Mouse (Mus musculus) limb, embryonic 11.5 days (tissue): Measurements from ENCODE around the gene Chrna1. TPM values are rescaled to one million over a fixed set of nuclear protein-coding genes. Genes with fewer than 3 reads are reported as not detected.

Source experiments
- ATAC-seq: fragments of 200-750 bp; cut with Nextera tagmentation; 2 replicates; pipeline ENCODE4 v1.8.0; 2017; ENCODE audit warnings: low read depth; ENCODE audit not compliant: insufficient number of reproducible peaks, low FRiP score, low TSS enrichment
- DNase-seq: peaks from one replicate; pipeline ENCODE4 v3.0.0-alpha.2; 2015; ENCODE audit warnings: low spot score
- H3K27ac ChIP-seq: fragments of 300-500 bp; sonication (generic); replicated peaks from 2 replicates; pipeline ENCODE4 v1.5.1; 2014; ENCODE audit warnings: low read depth, mild to moderate bottlenecking, low read length
- H3K27me3 ChIP-seq: fragments of 300-500 bp; sonication (generic); 2 replicates; pipeline ENCODE4 v1.6.1; 2014; ENCODE audit warnings: mild to moderate bottlenecking, low read length, mixed read lengths; ENCODE audit not compliant: control insufficient read depth, insufficient read depth
- H3K36me3 ChIP-seq: fragments of 300-500 bp; sonication (generic); 2 replicates; pipeline ENCODE4 v1.6.1; 2014; ENCODE audit warnings: mild to moderate bottlenecking, low read length, moderate library complexity, mixed read lengths; ENCODE audit not compliant: control insufficient read depth, insufficient read depth
- H3K4me1 ChIP-seq: fragments of 300-500 bp; sonication (generic); 2 replicates; pipeline ENCODE4 v1.6.1; 2014; ENCODE audit warnings: low read length, mixed read lengths; ENCODE audit not compliant: control insufficient read depth, insufficient read depth
- H3K4me2 ChIP-seq: fragments of 300-500 bp; sonication (generic); 2 replicates; pipeline ENCODE4 v1.6.1; 2014; ENCODE audit warnings: low read depth, mild to moderate bottlenecking, moderate library complexity; ENCODE audit not compliant: severe bottlenecking
- H3K4me3 ChIP-seq: fragments of 300-500 bp; sonication (generic); 2 replicates; pipeline ENCODE4 v1.5.1; 2014; ENCODE audit warnings: low read depth, low read length
- H3K9ac ChIP-seq: fragments of 300-500 bp; sonication (generic); 2 replicates; pipeline ENCODE4 v1.6.1; 2014; ENCODE audit warnings: mild to moderate bottlenecking, low read length
- H3K9me3 ChIP-seq: fragments of 300-500 bp; sonication (generic); 2 replicates; pipeline ENCODE4 v1.6.1; 2016; ENCODE audit warnings: low read length; ENCODE audit not compliant: control insufficient read depth
- WGBS: fragments of 180-500 bp; shearing (Covaris S2); extraction: QIAGEN DNeasy Blood & Tissue Kit; methylation state at CpG from one replicate; pipeline ENCODE4 v1.1.7; 2014; 5-methylcytosine and 5-hydroxymethylcytosine counted together
- polyA plus RNA-seq: library from polyadenylated mRNA; unstranded; fragments of >200 nt; fragmentation: Nextera tagmentation; extraction: Ambion mirVana; gene quantifications from 2 replicates; pipeline ENCODE4 v1.2.1, GENCODE M21; 2014

Chrna1 gene
- polyA plus RNA-seq, 1 experiment from 2014 or later: 3.5 TPM

DNA sequence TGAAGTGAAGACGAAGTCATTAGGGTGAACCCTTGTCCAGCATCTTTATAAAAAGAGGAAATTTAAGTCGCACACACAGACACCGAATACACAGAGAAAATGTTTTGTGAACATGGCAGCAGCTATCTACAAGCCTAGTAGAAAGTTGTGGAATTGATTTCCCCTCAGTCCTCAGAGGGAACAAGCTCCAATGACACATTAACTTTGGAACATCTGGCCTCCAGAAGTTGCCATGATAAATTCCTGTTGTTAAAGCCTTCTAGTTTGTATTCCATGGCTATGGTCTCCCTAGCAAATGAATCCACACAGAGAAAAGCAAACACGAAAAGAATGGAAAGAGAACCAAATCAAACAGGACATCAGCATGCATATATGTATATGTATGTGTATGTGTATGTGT, 6.6 kb downstream of the Chrna1 start:
- Histone ChIP-seq H3K4me3 (no peak overlapping the region), H3K27ac (no peak overlapping the region), H3K4me2 (no peak overlapping the region), H3K9ac (no peak overlapping the region), H3K36me3 (no peaks in the 10 kb centered on the region), H3K9me3 (no peaks in the 10 kb centered on the region), H3K4me1 (peaks cover 13% of the 10 kb centered on the region; the same call in 1 of the 2 replicates), H3K27me3 (no peaks in the 10 kb centered on the region)
- 78% methylated on average over 4 of the region's 4 CpGs for WGBS
- DNase-seq: no peak
- ATAC-seq: no peak

DNA sequence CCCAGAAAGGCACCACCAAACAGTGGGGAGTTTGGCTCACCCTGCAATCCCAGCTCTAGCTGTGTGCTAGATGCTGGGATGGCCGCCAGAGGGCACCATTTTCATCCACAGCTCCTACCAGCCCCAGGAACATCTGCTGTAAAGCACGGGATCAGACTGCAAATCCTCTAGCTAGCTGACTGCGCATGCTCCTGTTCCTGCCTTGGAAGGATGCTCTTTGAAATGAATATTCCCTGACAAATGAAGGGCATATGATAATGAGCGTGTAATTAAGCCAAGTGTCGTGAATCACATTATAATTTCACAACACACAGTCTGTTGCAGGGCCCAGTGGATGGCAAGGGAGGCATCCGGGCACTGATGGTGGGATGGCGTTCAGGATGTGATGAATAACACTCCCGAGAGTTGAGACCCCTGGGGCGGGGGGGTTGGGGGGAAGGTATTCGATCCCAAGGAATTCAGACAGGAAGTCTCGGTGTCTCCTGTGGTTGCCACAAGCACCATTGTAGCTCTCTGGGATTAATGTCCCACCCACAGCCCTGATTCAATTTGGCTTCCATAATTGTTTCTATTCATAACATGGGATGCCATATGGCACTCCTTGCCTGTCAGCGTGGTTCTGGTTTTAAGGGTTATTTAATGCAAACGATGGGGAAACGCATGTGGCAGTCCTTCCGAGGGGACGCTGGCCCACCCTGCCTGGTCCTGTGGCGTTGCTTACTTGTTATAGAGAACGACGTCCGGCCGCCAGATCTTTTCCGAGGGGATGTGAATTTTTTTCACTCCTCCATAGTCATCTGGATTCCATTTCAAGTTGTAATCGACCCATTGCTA, 7.4 kb downstream of the Chrna1 start:
- WGBS: 7% methylated on average over 23 of the region's 23 CpGs
- Histone ChIP-seq H3K9me3 (no peaks in the 10 kb centered on the region), H3K4me2 (peak overlapping the region; percentile 47), H3K4me3 (peak overlapping the region; percentile 20), H3K36me3 (no peaks in the 10 kb centered on the region), H3K27ac (peak overlapping the region; percentile 1), H3K9ac (no peak overlapping the region), H3K27me3 (no peaks in the 10 kb centered on the region), H3K4me1 (peaks cover 13% of the 10 kb centered on the region; the same call in 1 of the 2 replicates)
- ATAC-seq (0 out of 2 replicates have a peak, but pooled peaks have one; percentile 65), DNase-seq (peak; percentile 89)

DNA sequence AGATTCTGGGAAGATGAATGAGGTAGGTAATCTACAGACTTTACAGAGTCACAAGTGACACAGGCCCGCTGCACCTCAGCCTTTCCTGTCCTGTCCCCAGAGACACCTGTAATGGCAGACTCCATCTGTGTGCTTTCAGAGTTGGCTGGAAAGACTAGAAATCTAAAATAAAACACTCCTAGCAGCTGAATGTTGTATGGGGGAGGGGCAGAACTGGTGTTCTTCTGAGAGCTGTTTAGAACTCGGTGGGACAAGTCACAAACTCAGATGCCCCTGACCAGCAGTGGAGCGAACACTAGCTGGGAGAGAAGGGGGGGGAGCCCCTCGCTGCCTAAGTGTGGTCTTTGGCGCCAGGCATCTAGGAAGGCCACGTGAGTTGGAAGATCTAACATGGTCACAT, 8.2 kb downstream of the Chrna1 start:
- no peak overlapping the region for H3K4me2 ChIP-seq
- no peak for DNase-seq
- no peaks in the 10 kb centered on the region for H3K27me3 ChIP-seq
- H3K36me3 ChIP-seq: no peaks in the 10 kb centered on the region
- WGBS: 70% methylated on average over 6 of the region's 6 CpGs
- H3K4me1 ChIP-seq: peaks cover 13% of the 10 kb centered on the region; the same call in 1 of the 2 replicates
- H3K9ac ChIP-seq: no peak overlapping the region
- ATAC-seq: no peak
- no peaks in the 10 kb centered on the region for H3K9me3 ChIP-seq
- no peak overlapping the region for H3K27ac ChIP-seq
- no peak overlapping the region for H3K4me3 ChIP-seq

DNA sequence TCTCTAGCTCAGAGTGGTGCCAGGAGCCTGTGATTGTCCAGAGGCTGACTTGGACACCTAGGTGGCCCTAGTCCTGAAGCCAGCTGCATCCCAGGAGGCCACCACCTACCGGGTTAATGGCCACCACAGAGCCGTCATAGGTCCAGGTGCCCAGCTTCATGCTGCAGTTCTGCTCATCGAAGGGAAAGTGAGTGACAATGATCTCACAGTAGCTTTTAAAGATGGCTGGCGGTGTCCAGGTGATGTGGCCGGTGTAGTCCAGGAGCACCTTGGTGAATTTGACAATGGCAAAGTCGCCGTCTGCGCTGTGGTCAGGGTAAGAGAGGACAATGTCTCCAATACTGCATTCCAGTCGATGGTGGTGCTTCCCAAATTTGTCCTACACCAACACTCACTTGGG, 8.8 kb downstream of the Chrna1 start:
- DNase-seq (no peak), ATAC-seq (no peak)
- 90% methylated on average over 9 of the region's 9 CpGs for WGBS
- H3K4me2 ChIP-seq: no peak overlapping the region
- no peak overlapping the region for H3K4me3 ChIP-seq
- H3K9ac ChIP-seq: no peak overlapping the region
- H3K27ac ChIP-seq: no peak overlapping the region
- H3K9me3 ChIP-seq: no peaks in the 10 kb centered on the region
- H3K4me1 ChIP-seq: peaks cover 13% of the 10 kb centered on the region; the same call in 1 of the 2 replicates
- H3K36me3 ChIP-seq: no peaks in the 10 kb centered on the region
- H3K27me3 ChIP-seq: no peaks in the 10 kb centered on the region

DNA sequence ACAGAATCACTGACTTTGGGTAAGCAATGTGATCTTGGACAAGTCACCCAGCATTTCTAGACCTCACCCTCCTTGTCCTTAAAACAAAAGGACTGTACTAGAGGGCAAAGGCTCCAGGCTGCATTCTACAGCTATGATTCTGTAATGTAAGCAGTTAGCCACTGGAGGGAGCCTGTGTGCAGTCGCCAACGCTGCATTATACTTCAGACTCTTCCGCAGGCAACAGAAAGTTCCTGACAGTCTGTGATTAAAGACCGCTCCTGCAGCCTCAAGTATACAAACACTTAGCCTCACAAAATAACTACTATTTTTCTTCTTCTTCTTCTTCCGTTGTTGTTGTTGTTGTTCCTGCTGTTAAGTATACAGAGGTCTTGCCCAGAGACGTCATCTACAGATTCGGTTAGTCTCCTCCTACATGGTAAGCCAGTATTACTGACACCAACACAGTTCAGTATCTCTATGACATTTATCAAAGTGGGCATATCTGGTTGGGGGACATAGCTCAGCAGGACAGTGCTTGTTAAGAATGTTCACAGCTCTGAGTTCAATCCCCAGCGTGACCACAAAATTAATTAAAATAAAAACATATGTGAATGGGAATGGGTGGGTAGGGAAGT, 13.0 kb downstream of the Chrna1 start:
- DNase-seq (peak; percentile 78), ATAC-seq (0 out of 2 replicates have a peak, but pooled peaks have one; percentile 11)
- no peak overlapping the region for H3K4me3 ChIP-seq
- H3K27me3 ChIP-seq: no peaks in the 10 kb centered on the region
- no peak overlapping the region for H3K27ac ChIP-seq
- no peak overlapping the region for H3K9ac ChIP-seq
- H3K36me3 ChIP-seq: no peaks in the 10 kb centered on the region
- 21% methylated on average over 8 of the region's 8 CpGs for WGBS
- no peaks in the 10 kb centered on the region for H3K9me3 ChIP-seq
- no peak overlapping the region for H3K4me2 ChIP-seq
- peaks cover 10% of the 10 kb centered on the region; the same call in 1 of the 2 replicates for H3K4me1 ChIP-seq

DNA sequence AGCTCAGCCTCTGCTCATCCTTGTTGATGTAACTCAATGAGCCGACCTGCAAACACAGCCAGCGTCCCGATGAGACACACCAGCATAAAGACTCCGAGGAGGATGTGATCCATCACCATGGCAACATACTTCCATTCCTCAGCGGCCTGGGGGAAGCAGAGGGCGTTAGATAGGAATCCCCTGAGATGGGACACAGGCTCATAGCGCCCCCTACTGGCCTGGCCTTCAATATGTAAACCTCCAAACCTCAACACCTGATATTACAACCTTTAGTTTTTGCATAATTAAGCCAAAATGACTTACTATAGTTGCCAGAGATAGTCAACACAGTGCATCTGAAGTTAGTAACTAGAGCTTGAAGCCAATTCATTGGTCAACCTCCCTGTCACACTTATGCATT, 14.0 kb downstream of the Chrna1 start:
- no peak for DNase-seq
- no peak overlapping the region for H3K9ac ChIP-seq
- H3K9me3 ChIP-seq: no peaks in the 10 kb centered on the region
- H3K27me3 ChIP-seq: no peaks in the 10 kb centered on the region
- no peaks in the 10 kb centered on the region for H3K36me3 ChIP-seq
- H3K4me1 ChIP-seq: peaks cover 12% of the 10 kb centered on the region; the same call in 1 of the 2 replicates
- H3K4me2 ChIP-seq: no peak overlapping the region
- H3K4me3 ChIP-seq: no peak overlapping the region
- no peak overlapping the region for H3K27ac ChIP-seq
- ATAC-seq: no peak
- 23% methylated on average over 7 of the region's 7 CpGs for WGBS

DNA sequence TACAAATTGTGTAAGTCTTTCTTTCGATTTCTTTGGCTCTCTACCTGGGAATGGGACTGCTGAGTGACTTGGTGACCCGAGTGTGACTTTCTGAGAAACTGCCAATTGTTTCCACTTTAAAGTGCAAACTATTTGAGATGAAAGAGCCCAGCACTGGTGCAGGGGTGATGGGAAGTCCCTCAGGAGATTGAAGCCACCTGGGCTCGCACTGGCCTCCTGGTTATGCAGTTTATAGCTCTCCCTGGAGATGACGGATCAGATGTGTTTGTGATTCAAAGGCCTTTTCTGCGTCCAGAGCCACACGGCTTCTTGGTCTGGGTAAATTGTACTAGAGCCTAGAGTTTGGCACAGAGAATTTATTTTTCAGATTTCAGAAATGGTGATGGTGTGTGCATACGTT, 16.4 kb downstream of the Chrna1 start:
- DNase-seq (peak; percentile 60), ATAC-seq (no peak)
- peak overlapping the region; percentile 62 for H3K27ac ChIP-seq
- H3K4me3 ChIP-seq: no peak overlapping the region
- H3K9ac ChIP-seq: no peak overlapping the region
- peaks cover 12% of the 10 kb centered on the region; the same call in 1 of the 2 replicates for H3K4me1 ChIP-seq
- no peaks in the 10 kb centered on the region for H3K27me3 ChIP-seq
- no peaks in the 10 kb centered on the region for H3K9me3 ChIP-seq
- 13% methylated on average over 7 of the region's 7 CpGs for WGBS
- no peak overlapping the region for H3K4me2 ChIP-seq
- no peaks in the 10 kb centered on the region; the same call in 1 of the 2 replicates for H3K36me3 ChIP-seq

DNA sequence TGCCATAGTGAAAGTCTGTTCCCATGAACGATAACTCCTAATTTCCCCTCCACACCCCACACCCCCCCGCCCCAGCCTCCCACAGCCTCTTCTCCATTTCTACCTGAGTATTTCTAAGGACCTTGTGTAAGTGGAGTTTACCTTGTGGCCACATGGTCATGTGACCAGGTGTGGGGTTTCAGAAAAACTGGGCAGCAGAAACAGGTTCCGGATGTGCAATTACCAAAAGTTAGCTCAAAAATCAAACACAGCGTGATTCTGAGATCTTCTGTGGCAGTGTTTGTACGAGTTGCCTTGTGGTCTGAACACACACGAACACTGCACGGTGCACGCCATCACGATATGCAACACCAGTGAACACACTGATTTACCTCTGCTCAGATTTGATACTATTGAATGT, 17.5 kb downstream of the Chrna1 start:
- no peak for DNase-seq
- no peak overlapping the region for H3K9ac ChIP-seq
- H3K4me3 ChIP-seq: no peak overlapping the region
- ATAC-seq: no peak
- WGBS: 81% methylated on average over 9 of the region's 9 CpGs
- H3K4me1 ChIP-seq: peaks cover 12% of the 10 kb centered on the region; the same call in 1 of the 2 replicates
- no peaks in the 10 kb centered on the region; the same call in 1 of the 2 replicates for H3K36me3 ChIP-seq
- no peaks in the 10 kb centered on the region for H3K27me3 ChIP-seq
- no peaks in the 10 kb centered on the region for H3K9me3 ChIP-seq
- H3K27ac ChIP-seq: no peak overlapping the region
- H3K4me2 ChIP-seq: no peak overlapping the region
